In genomic region chr2:164600179-164600578, GRCm38 (mm10) we compare ENCODE assay signal across 1 mouse cellular context.
TF ChIP-seq lines count a peak whose summit lies in the region.

No protein-coding gene starts in this region.

TF ChIP-seq in MEL, 35 proteins besides CTCF, POLR2A, EP300 and RAD21:
- peak; percentile 50 for TF ChIP-seq SMC3 (IDR thresholded peaks at IDR 0.05; ENCODE audit: low read depth, low read length)
- TF ChIP-seq UBTF (IDR thresholded peaks at IDR 0.05; ENCODE audit: borderline replicate concordance, insufficient read depth, low read depth, low read length) = no peak
- no peak for TF ChIP-seq MAZ (IDR thresholded peaks at IDR 0.05; ENCODE audit: low read depth, low read length)
- no peak for TF ChIP-seq GATA1 (IDR thresholded peaks at IDR 0.05; ENCODE audit: low read depth, low read length)
- 0 out of 2 replicates have a peak, but pooled peaks have one; percentile 20 for TF ChIP-seq MYC (IDR thresholded peaks at IDR 0.05; ENCODE audit: low read depth, low read length)
- TF ChIP-seq JUND (IDR thresholded peaks at IDR 0.05; ENCODE audit: low read depth, low read length) = no peak
- TF ChIP-seq CHD2 (IDR thresholded peaks at IDR 0.05; ENCODE audit: low read length) = no peak
- peak; percentile 34 for TF ChIP-seq ZC3H11A (IDR thresholded peaks at IDR 0.05; ENCODE audit: low read depth, low read length)
- no peak for TF ChIP-seq KAT2A (conservative IDR thresholded peaks at IDR 0.05; ENCODE audit: low read depth, low read length)
TF ChIP-seq in MEL: peak in this region for 3.
